Mouse (Mus musculus) stomach, embryonic 14.5 days (tissue): Measurements from ENCODE around the gene Setd2. TPM values are rescaled to one million over a fixed set of nuclear protein-coding genes. Genes with fewer than 3 reads are reported as not detected.

Experiments
- ATAC-seq: fragments of 200-750 bp; cut with Nextera tagmentation; 2 replicates; pipeline ENCODE4 v1.8.0; 2017; ENCODE audit warnings: low read depth, moderate TSS enrichment; ENCODE audit not compliant: insufficient number of reproducible peaks, insufficient read depth, low FRiP score
- H3K27ac ChIP-seq: fragments of 300-500 bp; sonication (generic); 2 replicates; pipeline ENCODE4 v1.5.1; 2014; ENCODE audit warnings: mild to moderate bottlenecking, low read length, moderate library complexity, mixed read lengths
- H3K27me3 ChIP-seq: fragments of 300-500 bp; sonication (generic); 2 replicates; pipeline ENCODE4 v1.6.1; 2014; ENCODE audit warnings: low read length, control low read depth, mixed read lengths; ENCODE audit not compliant: control insufficient read depth, insufficient read depth
- H3K36me3 ChIP-seq: fragments of 300-500 bp; sonication (generic); 2 replicates; pipeline ENCODE4 v1.6.1; 2014; ENCODE audit warnings: mild to moderate bottlenecking, control low read depth, low read length, moderate library complexity, mixed read lengths; ENCODE audit not compliant: control insufficient read depth, insufficient read depth
- H3K4me1 ChIP-seq: fragments of 300-500 bp; sonication (generic); 2 replicates; pipeline ENCODE4 v1.6.1; 2014; ENCODE audit warnings: low read length, control low read depth, mixed read lengths; ENCODE audit not compliant: control insufficient read depth, insufficient read depth
- H3K4me2 ChIP-seq: fragments of 300-500 bp; sonication (generic); replicated peaks from 2 replicates; pipeline ENCODE4 v1.6.1; 2014; ENCODE audit warnings: low read depth, low read length, control low read depth
- H3K4me3 ChIP-seq: fragments of 300-500 bp; sonication (generic); 2 replicates; pipeline ENCODE4 v1.5.1; 2014; ENCODE audit warnings: low read depth, low read length, control low read depth
- H3K9ac ChIP-seq: fragments of 300-500 bp; sonication (generic); replicated peaks from 2 replicates; pipeline ENCODE4 v1.6.1; 2014; ENCODE audit warnings: low read depth, mild to moderate bottlenecking, control low read depth, low read length, moderate library complexity, mixed read lengths
- H3K9me3 ChIP-seq: fragments of 300-500 bp; sonication (generic); 2 replicates; pipeline ENCODE4 v1.6.1; 2016; ENCODE audit warnings: low read depth, low read length, control low read depth; ENCODE audit not compliant: control insufficient read depth
- WGBS: fragments of 180-500 bp; shearing (Covaris S2); extraction: QIAGEN DNeasy Blood & Tissue Kit; methylation state at CpG from one replicate; pipeline ENCODE4 v1.1.7; 2014; 5-methylcytosine and 5-hydroxymethylcytosine counted together
- microRNA-seq: library from miRNA; unstranded; fragments of <30 nt; microRNA quantifications from one replicate; pipeline ENCODE4, GENCODE M21; 2016
- polyA plus RNA-seq: library from polyadenylated mRNA; unstranded; fragments of >200 nt; fragmentation: Nextera tagmentation; extraction: Ambion mirVana; gene quantifications from 2 replicates; pipeline ENCODE4 v1.2.1, GENCODE M21; 2014

The Setd2 gene
- polyA plus RNA-seq, 1 experiment from 2014 or later: 61.7 TPM

DNA sequence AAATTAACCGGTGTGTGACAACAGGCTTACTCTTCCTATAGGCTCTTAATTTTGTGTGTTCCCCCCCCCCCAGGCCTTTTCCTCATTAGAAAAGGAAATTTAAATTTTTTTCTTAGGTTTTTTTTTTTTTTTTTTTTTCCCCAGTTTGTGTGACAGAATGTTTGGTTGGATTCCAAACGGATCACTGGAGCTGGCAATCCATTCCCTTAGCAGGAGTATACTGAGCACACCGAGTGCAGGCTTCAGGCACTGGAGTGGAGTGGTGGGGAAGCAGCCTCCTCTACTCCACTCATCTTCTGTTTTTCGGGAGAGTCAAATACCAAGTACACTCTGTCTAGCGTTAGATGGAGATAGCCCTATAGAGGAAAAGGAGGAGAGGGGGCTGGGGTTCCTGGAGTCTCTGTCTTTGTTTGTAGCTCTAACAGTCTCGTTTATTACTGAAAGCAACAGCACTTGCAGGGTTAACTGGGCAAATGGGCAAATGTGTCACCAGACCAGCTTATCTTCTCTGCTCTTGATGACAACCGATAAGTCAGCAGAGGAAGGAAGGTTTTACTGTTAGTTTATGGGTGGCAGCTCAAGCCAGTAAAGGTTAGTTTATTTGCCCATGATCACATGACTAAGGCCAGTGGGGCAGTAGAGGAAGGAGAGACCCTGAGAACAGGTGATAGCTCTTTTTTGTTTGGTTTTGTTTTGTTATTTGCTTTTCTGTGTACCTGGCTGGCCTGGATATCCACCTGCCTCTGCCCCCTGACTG lies 128.6 kb downstream of the Setd2 start:
- Histone ChIP-seq H3K9ac (no peak overlapping the region), H3K9me3 (no peaks in the 10 kb centered on the region), H3K4me2 (no peak overlapping the region), H3K27ac (no peak overlapping the region), H3K36me3 (no peaks in the 10 kb centered on the region), H3K4me3 (no peak overlapping the region), H3K4me1 (0 out of 2 replicates have a peak, but pooled peaks cover 5% of the 10 kb centered on the region), H3K27me3 (no peaks in the 10 kb centered on the region)
- WGBS: 63% methylated on average over 7 of the region's 7 CpGs
- no peak for ATAC-seq

DNA sequence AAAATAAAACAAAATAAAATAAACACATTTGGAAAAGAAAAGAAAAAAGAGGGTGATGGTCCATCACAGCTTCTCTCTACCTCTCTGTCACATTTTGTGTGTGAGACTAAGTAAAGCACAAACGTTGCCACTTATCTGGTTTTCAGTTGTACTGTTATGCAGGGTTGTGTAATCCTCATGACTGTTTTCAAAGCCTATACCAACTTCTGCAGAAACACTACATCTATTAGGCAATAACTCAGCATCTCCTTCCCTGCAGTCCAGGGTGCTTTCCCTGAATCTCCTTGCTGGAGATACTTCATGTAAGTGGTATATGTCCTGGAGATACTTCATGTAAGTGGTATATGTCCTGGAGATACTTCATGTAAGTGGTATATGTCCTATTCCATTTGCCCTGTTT lies 130.4 kb downstream of the Setd2 start:
- WGBS: 88% methylated on average over 1 of the region's 1 CpGs
- Histone ChIP-seq H3K4me2 (no peak overlapping the region), H3K36me3 (no peaks in the 10 kb centered on the region), H3K4me3 (no peak overlapping the region), H3K9me3 (no peaks in the 10 kb centered on the region), H3K9ac (no peak overlapping the region), H3K4me1 (0 out of 2 replicates have a peak, but pooled peaks cover 5% of the 10 kb centered on the region), H3K27me3 (no peaks in the 10 kb centered on the region), H3K27ac (no peak overlapping the region)
- no peak for ATAC-seq

GRCm38 (mm10) chr9:110665912-110666311 lies 133.5 kb downstream of the Setd2 start:
- peak; percentile 35; the same call in 1 of the 2 replicates for ATAC-seq
- Histone ChIP-seq H3K27me3 (no peaks in the 10 kb centered on the region), H3K9ac (no peak overlapping the region), H3K4me2 (no peak overlapping the region), H3K36me3 (no peaks in the 10 kb centered on the region), H3K9me3 (no peaks in the 10 kb centered on the region), H3K4me3 (no peak overlapping the region), H3K27ac (no peak overlapping the region), H3K4me1 (0 out of 2 replicates have a peak, but pooled peaks cover 5% of the 10 kb centered on the region)
- 23% methylated on average over 4 of the region's 4 CpGs for WGBS

GRCm38 (mm10) chr9:110666374-110666773 lies 134.0 kb downstream of the Setd2 start:
- ATAC-seq: no peak
- H3K27ac ChIP-seq: no peak overlapping the region

DNA sequence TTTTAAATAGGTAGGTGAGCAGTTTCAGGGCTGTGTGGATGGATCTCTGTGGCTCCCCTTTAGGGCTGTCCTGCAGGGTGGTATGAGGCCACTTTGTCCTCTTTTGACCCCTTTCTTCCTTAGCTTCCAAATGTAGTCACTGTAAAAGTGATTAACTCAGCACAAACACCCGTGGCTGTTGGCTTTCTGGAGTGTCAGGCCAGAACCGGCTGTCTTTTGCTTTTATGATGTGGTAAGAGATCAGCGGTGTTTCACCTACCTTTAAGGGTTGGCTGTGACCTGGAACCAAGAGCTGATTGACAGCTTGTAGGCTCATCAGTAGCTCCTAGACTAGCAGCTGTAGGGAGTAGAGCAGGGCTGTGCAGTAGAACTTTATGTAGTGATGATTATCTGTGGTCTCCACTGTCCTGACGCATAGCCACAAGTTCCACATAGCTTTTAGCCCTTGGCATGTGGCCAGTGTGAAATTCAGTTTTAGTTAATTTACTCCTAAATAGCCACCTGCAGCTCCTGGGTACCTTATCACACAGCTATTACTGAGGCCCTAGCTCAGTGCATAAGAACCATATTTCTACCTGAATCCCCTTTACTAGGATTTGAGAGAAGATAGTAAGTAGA lies 134.9 kb downstream of the Setd2 start:
- H3K4me3 ChIP-seq: no peak overlapping the region
- H3K4me1 ChIP-seq: 0 out of 2 replicates have a peak, but pooled peaks cover 5% of the 10 kb centered on the region
- no peak overlapping the region for H3K9ac ChIP-seq
- no peaks in the 10 kb centered on the region for H3K27me3 ChIP-seq
- H3K36me3 ChIP-seq: no peaks in the 10 kb centered on the region
- no peak for ATAC-seq
- no peaks in the 10 kb centered on the region for H3K9me3 ChIP-seq
- H3K4me2 ChIP-seq: no peak overlapping the region
- WGBS: 72% methylated on average over 4 of the region's 4 CpGs
- no peak overlapping the region for H3K27ac ChIP-seq

More at GRCm38 (mm10) chr9:110666374-110666773, 134.0 kb downstream of the Setd2 start:
- no peak overlapping the region for H3K4me2 ChIP-seq
- no peaks in the 10 kb centered on the region for H3K36me3 ChIP-seq
- H3K27me3 ChIP-seq: no peaks in the 10 kb centered on the region
- H3K4me1 ChIP-seq: 0 out of 2 replicates have a peak, but pooled peaks cover 5% of the 10 kb centered on the region
- no peak overlapping the region for H3K9ac ChIP-seq
- H3K9me3 ChIP-seq: no peaks in the 10 kb centered on the region
- no peak overlapping the region for H3K4me3 ChIP-seq
- WGBS: 47% methylated on average over 8 of the region's 8 CpGs

Small RNA genes lying within 50 kb of the gene (microRNA-seq; reads per million reads assigned to microRNA genes)
- not detected for gene Mir8107

Other genes with a start within 250 kb of the Setd2 start
- gene Elp6, start 227.4 kb upstream of the Setd2 start, polyA plus RNA-seq: 23.6 and 25.5 TPM in 2 replicates
- 28.4 and 32.3 TPM in 2 replicates for gene Scap, start 199.3 kb upstream of the Setd2 start, polyA plus RNA-seq
- gene Ptpn23, start 124.4 kb upstream of the Setd2 start, polyA plus RNA-seq: 19.3 and 21.3 TPM in 2 replicates
- 9.6 and 13.1 TPM in 2 replicates for gene Ngp, start 112.8 kb upstream of the Setd2 start, polyA plus RNA-seq
- 10.7 and 10.9 TPM in 2 replicates for gene Klhl18, start 55.9 kb upstream of the Setd2 start, polyA plus RNA-seq
- 0.72 and 1.0 TPM in 2 replicates for gene Kif9, start 55.6 kb upstream of the Setd2 start, polyA plus RNA-seq
- 17.6 and 19.4 TPM in 2 replicates for gene Nradd, start 91.9 kb downstream of the Setd2 start, polyA plus RNA-seq
- gene Nbeal2, start 121.6 kb downstream of the Setd2 start, polyA plus RNA-seq: 4.3 and 4.5 TPM in 2 replicates
- gene Ccdc12, start 123.9 kb downstream of the Setd2 start, polyA plus RNA-seq: 138 TPM in 2 replicates
- 0.72 and 1.0 TPM in 2 replicates for gene Myl3, start 209.3 kb downstream of the Setd2 start, polyA plus RNA-seq
- gene Pth1r, start 214.5 kb downstream of the Setd2 start, polyA plus RNA-seq: 19.0 and 19.8 TPM in 2 replicates